12 mouse cellular contexts compared by ENCODE assay signal in the genomic region with DNA sequence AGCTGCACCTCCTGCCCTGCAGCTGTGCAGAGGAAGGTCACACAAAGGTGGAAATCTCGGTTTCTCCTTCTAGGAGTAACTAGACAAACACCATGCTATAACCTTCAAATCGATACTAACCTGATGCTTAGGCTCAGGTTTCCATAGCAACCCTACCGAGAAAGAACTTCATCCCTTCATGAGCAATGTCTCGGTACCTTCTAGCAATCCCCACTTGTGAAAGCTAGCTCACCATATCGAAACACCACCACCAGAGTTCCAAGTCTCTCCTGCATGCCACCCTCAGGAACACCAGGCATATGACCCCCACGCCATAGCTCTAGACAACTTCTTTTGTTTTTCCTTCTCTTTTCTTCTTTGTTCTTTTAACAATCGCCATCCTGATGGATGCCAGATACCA.
"Had no signal": no experiment of that assay in that cellular context is flagged by ENCODE, and none has a peak within 500 bp of the region (broad histone marks: within the 10 kb centered on the region; RNA-seq: fewer than 3 reads in every experiment).

No protein-coding gene starts in this region.

- H3K27ac ChIP-seq: kidney, embryonic 15.5 days; limb, embryonic 13.5 days; liver, embryonic 14.5 days; neural tube, embryonic 13.5 days had no signal

- H3K36me3 ChIP-seq: kidney, embryonic 15.5 days; limb, embryonic 13.5 days; neural tube, embryonic 13.5 days had no signal

- H3K4me2 ChIP-seq: kidney, embryonic 15.5 days; limb, embryonic 13.5 days; neural tube, embryonic 13.5 days had no signal

- H3K27me3 ChIP-seq: kidney, embryonic 15.5 days; neural tube, embryonic 13.5 days had no signal

- H3K4me3 ChIP-seq: kidney, embryonic 15.5 days; limb, embryonic 13.5 days; neural tube, embryonic 13.5 days had no signal

- H3K9me3 ChIP-seq: kidney, embryonic 15.5 days; limb, embryonic 13.5 days; neural tube, embryonic 13.5 days had no signal

- H3K9ac ChIP-seq: kidney, embryonic 15.5 days; limb, embryonic 13.5 days; liver, embryonic 14.5 days; neural tube, embryonic 13.5 days had no signal

- DNase-seq: kidney, adult 2 months; kidney, postnatal 14 days; left cerebral cortex, postnatal 4 days; lung, adult 18-20 months; retina, postnatal 1 day; spleen, adult 18-20 months; thymus, adult 18-20 months; thymus, postnatal 14 days had no signal
